Mouse (Mus musculus): Measurements from ENCODE around the gene Ndrg3. TPM values are rescaled to one million over a fixed set of nuclear protein-coding genes. Genes with fewer than 3 reads are reported as not detected.
"Not testable (repeated sequence)": the region's sequence is repeated elsewhere in the genome, so short reads cannot be mapped to it uniquely, and the experiment has no call there.

Gene Ndrg3
- total RNA-seq, 2 experiments from 2014 or later, result 22.7 to 28.2 TPM

DNA sequence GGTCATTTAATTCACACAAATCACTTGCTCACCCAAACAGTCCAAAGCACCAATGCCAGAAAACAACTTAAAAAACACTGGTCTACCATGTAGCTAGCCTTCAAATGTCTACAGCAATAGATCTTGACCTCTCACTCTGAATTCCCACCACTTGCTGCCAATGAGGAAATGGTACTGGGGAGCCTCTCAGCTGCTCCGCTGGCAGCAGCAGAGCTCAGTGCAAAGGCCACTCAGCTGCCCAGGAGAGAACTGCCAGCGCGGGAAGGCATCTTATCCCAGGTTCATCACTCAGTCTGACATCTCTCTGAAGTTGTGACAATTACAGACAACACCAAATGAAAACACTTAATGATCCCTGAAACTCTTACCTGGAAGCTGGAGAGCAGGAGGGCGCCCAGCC, 10.5 kb upstream of the Ndrg3 start:
- DNase-seq, result no peak

DNA sequence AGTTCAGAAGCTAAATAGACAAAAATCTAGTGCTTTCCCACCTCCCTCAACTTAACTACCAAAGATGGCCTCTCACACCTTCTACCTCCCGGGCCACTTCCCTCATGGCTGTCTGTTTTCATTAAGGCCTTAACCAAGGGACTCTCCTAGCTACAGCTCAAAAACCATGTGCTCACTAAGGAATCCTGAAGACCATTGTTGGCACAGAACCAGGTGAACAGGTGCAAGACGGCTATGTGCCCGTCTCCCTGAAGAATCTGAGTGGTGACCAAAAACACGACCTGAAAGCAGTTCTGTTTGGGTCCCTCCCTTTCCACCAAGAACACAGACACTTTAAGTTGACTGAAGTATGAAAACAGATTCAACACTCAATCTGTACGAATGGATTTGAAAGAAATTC, 6.4 kb upstream of the Ndrg3 start:
- no peak for DNase-seq

DNA sequence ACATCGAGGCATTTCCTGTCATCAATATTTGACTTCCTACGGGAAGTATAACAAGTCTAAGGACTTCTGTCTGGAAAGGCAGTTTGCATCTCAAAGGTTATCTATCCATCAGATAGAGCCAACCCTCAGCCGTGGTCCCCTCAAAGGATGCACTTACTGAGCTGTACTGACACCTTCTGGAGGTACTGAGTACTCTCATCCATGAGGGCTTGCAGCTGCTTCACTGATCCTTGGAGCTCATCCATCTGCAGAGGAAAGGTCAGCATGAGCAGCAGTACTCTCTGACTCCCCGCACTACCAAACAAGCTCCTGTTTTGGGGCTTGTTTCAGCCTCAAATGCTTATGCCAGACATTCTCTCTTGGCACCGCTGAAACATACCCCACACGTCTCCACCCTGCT, 4.7 kb upstream of the Ndrg3 start:
- peak; percentile 37 for DNase-seq

DNA sequence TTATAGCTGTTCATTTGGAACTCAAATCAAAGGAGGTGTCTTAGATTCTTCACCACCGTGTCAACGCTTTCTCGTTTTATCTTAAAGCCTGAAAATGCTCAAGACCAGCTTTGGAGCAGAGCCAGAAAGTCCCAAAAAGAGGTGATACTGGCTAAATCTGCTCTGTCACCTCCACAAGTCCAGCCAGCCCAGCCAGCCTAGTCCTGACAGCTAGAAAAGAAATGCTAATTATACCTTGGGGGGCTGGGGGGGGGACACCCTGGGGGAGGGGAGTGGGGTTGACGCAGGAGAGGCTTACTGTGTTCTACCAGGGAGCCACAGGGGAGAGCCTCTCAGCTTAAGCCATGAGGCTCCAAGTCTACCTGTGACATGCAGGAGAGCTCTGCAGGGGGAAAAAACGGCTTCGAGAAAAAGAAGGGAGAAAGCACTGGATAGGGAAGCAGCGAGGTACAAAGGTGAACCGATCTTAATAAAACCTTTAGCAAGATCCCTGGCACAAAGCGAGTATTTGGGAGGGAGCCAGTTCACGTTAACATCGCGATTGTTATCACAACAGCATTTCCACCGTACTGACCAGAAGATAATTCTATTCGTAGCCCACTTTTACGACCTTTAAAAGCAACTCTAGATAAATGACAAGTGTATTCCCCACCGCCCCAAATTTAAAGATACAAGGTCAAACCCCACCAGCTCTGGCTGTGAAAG, 977 bp downstream of the Ndrg3 start:
- DNase-seq, result no peak

DNA sequence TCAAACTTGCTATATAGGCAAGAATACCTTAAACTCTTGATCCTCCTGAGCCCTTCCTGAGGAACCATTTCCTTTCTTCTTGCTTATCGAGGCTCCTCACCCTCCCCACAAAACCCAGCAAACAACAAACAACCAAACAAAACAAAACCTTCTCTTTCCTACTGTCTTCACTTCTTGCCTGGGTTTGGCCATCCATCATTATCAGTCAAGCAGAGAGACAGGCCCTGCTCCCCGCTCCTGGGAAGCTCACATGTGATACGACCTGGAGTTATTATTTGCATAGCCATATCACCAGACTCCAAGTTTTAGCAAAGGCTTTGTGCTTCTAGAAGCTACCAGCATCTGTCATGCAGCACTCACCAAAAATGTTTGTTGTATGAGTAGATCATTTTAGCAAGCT, 4.5 kb downstream of the Ndrg3 start:
- no peak for DNase-seq

DNA sequence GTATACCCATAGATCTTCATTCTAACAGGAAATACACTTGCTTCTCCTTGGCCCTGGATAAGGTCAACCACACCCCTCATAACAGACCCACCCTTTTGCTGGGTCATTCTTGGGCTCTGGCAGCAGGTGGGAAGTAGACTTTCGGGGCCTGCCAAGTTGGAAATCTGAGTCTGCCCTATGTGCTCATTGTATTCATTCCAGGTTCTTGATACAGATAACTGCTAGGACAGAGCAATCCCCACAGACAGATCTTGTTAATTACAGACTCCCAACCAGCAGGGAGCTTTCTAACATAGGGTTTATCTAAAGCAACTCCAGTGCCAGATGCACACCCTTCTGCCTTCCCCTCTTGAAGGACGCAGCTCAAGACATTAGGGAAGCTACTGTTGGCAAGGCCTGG, 9.0 kb downstream of the Ndrg3 start:
- peak; percentile 37 for DNase-seq

DNA sequence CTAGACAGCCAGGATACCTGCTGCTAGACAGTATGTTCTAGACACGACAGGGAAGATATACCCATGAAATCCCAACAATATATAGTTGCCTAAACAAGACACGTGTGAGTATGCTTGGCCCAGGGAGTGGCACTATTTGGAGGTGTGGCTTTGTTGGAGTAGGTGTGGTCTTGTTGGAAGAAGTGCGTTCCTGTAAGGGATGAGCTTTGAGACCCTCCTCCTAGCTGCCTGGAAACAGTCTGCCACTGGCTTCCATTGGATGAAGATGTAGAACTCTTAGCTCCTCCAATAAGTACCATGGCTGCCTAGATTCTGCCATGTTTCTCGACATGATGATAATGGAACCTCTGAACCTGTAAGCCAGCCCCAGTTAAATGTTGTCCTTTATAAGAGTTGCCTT, 10.6 kb downstream of the Ndrg3 start:
- no peak for DNase-seq

DNA sequence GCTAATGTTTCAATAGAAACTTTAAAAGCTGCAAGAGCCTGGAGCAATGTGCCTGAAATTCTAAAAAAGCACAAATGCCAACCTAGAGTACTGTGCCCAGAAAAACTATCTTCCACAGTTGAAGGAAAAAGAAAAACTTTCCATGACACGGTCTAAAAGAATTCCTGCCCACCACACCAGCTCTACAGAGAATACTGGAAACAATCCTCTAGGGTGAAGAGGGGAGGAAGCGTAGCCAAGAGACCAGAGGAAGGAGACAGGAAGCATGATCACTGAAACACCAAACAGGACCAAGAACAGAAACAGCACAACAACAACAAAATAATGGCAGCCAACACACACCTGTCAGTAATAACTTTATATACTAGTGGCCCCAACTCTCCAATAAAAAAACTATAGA, 11.8 kb downstream of the Ndrg3 start:
- DNase-seq, result no peak

DNA sequence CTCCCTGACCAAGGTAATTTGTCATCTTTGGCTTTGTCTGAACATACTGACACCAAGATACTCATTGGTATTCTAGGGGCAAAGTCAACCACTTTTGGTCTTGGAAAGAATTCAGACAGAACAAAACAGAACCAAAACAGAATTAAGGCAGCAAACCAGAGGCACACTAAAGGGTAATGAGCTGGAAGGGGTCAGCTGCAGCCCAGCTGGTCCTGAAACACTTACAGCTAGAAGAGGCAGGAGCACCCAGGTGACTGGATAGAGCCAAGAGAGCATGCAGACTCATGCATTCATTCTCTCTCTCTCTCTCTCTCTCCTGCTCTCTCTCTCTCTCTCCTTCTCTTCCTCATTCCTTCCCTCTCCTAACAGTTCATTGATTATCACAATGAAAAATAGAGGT, 15.1 kb downstream of the Ndrg3 start:
- no peak for DNase-seq

DNA sequence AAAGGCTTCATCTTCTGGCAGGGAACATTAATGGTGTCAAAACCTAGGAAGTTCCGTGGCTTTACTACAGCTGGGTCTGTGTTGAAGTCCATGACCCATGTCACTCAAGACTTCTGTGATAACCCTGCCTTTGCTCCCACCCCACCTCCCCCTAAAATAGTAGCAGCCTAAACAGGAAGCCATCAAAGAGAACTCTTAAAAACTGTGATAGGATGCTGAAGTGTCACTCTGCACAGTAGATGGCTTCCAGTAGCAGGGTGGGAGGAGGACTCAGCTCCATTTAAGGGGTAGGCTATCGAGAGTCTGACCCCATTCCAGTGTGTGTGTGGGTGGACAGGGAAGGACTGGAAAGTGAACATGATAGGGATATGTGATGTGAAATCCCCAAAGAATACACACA, 16.9 kb downstream of the Ndrg3 start:
- no peak for DNase-seq

DNA sequence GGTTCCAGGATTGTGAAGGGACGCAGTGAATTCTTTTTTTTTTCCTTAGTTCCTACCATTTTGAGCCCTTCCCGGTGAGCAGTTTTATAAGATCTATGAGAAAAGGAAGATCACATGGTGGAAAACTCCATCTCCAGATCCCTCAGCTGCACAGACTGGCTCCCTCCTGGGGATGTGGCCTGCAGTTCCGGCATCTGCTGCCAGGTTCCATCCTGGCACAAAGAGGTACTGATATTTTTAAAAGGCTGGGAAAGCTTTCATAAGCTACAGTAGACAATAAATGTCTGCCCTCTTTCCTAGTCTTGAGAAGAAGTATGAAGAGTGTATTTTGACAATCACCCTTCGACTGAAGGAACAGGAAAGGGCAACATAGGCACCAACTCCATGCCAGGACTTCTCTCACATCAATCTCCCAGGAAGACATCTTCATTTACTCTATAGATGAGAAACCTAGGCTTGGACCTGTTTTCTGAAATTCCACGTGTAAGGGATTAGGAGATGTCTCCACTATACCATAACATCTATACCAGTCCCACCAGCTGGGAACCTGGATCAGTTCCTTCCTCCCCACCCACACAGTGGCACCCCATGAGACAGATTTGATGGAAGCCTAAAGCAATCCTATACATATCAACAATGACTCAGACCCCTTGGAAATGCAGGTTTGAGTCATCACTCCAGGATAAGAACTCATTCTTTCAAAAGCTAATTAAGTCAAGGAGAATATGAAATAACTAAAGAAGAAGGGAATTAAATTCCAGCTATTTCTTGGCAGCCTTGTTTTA, 18.3 kb downstream of the Ndrg3 start:
- peak; percentile 11 for DNase-seq

DNA sequence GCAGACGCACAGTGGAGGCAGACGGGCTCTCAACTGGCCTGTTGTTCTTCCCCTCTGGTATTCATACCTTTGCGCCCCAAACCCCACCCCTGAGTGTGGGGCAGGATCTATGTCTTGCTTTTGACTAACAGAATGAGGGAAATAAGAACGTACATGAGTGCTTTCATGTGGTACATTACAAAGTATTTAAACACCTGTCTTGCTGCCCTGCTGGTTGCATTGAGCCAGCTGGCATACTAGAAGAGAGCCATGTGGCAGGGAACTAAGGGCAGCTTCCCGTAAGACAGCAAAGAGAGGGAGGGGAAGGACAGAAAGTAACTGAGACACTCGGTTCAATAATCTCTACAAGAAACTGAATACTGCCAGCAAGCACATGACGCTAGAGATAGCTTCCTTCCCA, 21.6 kb downstream of the Ndrg3 start:
- DNase-seq, result no peak

DNA sequence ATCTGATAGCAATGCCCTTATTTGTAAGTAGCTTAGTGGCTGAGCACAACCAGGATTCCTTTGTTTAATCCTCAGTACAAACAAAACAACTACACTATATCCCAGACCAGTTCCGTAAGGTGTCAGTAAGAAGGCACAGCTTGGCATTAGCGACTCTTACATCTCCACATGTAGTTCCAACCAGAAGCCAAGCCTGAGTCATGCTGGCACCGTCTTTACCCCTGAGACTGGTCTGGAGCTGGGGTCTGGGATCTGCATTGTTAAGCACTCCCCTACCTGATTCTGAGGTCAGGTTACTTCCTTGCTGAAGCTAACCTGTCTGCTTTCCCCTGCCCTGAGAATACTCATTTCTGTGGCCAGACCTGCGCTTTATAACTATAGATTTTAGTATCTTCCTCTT, 23.4 kb downstream of the Ndrg3 start:
- DNase-seq, result no peak

DNA sequence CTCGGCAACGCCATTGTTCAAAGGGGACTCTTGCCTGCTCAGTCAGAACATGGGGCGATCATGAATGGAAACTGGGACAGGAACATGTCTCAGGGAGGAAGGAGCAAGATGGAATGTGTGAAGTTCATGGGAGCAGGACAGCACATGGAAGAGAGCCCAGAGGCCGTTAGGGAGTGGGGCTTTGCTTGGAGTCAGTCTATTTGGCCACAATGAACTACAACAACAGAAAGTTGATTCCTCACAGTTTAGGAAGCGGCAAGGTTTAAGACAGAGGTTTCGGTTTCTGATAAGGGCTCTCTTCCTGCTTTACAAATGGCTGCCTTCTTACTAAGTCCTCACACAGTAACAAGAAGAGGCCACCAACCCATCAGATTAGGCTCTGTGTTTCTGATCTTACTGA, 24.5 kb downstream of the Ndrg3 start:
- peak; percentile 17 for DNase-seq

DNA sequence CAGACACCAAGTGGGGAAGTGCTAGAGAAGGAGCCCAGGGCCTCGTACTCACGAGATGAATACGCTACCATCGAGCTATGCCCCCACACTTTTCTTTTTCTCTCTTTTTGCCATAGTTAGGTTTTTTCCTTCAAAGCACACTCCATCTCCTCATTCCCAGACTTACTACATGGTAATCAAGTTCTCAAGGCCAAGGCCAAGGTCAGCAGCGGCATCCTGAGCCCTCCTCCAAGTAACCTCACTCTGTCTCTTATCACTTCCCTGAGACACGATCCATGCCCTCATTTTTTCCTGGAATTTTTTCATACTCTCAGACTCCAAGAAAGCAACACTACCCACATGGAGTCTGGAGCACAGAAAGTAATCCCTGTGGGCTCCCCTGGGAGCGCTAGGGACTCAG, 28.0 kb downstream of the Ndrg3 start:
- DNase-seq, result no peak

DNA sequence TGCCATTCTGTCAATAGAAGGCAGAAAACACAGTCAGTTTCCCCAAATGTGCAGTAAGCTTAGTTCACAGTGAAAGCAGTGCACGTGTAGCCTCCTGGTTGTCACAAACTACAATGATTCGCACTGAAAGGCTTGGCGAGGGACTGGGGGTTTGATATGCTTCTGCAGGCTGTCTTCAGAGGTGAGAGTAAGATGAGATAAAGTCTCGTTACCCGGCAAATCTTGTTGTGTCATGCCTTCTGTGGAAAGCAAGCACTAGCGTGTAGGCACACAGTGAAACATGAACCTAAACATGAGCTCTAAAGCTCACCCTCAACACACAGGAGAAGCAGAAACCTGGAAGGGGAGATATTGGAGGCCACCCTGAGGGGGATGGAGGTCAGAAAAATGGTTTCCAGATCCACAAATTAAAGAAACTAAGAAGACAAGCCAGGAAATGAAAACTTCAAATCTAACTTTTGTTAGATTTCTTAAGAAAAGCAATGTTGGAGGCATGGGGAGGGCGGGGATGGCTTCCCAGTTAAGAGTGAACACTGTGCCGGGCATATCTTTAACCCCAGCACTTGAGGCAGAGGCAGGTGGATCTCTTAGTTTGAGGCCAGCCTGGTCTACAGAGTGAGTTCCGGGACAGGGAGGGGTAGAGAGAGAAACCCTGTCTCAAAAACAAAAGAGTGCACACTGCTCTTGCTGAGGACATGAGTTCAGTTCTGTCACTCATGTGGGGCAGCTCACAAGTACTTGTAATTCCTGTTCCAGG, 33.2 kb downstream of the Ndrg3 start:
- DNase-seq, result no peak

DNA sequence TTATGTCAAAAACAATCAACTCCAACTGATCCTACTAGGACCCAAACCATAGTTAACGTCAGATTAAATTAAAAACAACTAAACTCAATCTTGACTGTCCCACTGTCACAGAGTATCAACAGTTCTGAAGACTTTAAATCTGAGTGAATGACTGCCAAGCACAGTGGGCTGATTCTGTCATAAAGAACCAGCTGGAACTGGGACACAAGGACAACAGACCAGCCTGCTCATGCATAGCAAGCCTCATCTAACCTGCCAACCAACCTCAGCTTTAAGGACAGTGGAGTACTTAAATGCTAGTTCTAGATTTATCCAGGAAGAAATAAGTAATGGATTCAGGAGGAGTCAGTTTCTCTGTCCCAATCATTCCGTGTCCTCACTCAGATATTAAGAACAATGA, 34.8 kb downstream of the Ndrg3 start:
- no peak for DNase-seq

DNA sequence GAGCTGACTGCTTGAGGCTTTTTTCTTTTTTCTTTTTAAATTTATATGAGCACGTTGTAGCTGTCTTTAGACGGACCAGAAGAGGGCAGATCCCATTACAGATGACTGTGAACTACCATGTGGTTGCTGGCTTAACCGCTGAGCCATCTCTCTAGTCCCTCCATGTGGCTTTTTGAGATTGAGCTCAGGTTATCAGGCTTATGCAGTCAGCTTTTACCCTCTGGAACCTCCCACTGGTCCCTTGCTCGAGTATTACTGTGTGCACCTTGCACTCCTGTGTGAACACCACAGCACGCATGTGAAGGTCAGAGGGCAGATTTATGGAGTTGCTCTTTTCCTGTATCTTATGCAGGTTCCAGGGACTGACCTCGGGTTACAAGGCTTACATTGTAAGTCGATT, 35.5 kb downstream of the Ndrg3 start:
- no peak for DNase-seq

DNA sequence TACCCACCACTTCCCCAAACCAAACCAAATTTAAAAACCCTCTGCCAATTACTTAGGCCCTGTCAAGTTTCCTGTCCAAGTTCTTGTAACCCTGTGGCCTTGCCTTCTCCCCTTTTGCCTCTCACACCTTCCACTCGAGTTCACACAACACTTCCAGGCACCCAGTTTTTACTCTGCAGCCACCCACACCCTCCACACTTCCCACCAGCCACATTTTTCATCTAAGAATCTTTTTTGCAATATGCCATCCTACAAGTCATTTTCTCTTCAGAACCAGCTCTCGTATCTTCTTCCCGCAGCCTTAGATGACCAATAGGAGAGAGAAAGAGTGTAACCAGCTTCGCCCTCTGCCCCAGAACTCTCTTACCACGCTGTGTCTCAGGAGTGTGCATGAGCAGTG, 37.4 kb downstream of the Ndrg3 start:
- DNase-seq, result no peak

DNA sequence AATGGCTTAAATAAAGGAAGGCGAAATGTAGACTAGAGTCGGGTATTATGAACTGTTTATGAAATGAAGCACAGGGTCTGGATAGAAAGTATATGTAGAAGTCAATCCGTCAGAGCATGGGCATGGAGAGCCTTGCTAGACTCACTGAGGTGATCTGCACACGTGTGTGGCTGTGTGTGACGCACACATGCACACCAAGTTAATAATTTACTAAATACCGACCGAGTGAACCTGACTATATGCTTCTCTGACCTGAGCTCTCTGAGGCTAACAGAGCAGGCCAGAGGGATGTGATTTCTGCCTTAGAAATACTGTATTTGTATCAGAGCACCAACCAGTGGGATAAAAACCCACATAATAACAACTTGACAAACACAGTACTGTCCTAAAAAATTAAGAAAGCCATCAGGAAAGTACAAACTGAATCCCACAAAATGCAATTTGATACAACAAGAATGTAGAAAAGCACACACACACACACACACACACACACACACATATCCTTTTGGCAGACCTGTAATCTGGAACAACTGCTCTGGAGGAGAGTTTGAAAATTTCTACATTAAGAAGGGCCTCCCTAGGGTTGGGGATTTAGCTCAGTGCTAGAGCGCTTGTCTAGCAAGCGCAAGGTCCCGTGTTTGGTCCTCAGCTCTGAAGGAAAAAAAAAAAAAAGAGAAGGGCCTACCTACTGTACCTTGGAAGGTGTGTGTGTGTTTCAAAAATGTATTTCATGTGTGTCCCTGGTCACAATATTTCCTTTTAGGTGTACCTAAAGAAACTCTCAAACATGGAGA, 40.4 kb downstream of the Ndrg3 start:
- no peak for DNase-seq

DNA sequence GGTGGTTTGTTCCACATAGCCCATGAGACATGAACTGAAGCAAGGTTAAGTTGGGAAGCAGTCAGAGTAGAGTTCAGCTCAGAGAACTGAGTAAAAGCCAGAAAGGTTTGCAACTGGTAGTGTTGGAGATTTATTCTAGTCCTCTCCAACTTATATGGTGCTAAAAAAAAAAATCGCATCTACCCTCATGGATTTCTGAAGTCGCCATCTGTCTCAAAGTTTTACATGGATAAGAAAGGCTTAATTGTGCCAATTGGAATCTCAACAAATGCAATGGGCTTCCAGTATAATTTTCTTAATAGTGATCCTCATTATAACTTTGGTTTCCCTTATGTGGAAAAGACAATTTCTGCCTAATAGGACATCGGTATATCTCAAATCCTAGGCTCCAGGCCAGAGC, 41.0 kb downstream of the Ndrg3 start:
- DNase-seq, result no peak

DNA sequence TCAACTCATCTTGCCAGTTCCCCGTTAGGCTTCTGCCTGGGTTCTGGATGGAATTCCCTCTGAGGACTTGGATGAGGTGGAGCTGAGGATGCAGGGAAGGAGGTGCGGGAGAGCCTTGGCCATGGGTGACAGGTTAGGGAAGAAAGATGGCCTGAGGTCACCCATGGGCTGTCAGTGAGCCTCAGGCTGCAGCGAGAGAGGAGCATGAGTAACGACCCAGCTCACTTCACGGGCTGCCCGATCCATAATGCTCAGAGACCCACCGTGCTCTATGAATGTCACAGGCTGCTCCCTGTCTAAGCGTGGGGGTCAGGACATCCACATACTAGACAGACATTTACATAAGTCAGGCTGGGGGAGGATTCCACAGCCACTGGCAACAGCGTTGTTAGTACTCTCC, 50.3 kb downstream of the Ndrg3 start:
- DNase-seq, result not testable (repeated sequence)
